ENCODE assay signal across 9 mouse cellular contexts in the genomic region with DNA sequence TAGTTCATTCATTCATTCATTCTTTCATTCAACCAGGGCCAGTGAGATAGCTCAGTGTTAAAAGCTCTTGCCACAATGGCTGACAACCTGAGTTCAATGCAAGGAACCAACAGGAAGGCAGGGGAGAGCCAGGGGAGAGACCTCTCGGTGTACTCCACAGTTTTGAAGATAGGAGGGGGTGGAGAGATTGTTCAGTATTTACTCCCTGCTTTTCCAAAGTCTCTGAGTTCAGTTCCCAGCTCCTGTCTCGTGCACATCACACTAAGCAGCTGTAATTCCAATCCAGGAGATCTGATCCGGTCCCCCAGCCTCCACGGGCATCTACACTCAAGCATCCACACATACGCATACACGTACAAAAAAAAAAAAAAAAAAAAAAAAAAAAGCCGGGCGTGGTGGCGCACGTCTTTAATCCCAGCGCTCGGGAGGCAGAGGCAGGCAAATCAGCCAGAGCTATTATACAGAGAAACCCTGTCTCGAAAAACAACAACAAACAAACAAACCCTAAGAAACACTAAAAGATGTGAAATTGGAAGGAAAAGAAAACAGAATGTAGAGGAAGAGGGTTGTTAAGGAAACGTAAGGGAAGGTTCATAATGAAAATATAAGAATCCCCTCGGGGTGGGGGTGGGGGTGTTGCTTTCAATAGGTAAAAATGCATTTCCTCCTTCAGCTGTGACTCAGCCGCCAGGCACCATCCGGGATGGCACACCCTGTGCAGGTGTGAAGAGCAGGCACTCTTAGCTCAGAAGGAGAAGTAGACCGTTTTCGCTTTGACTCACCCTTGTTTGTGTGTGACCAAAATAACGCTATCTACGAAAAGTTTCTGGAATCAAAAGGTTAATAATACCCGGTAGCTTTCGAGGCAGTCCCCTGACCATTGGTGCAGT. TPM values are rescaled to one million over a fixed set of nuclear protein-coding genes. Genes with fewer than 3 reads are reported as not detected.
DNase-seq lines count a peak whose midpoint lies in the region; ATAC-seq lines count a peak whose summit lies in the region.
"Had no signal": no experiment of that assay in that cellular context is flagged by ENCODE, and none has a peak within 500 bp of the region (broad histone marks: within the 10 kb centered on the region; RNA-seq: fewer than 3 reads in every experiment).

No protein-coding gene starts in this region.

- H3K36me3 ChIP-seq in liver, embryonic 13.5 days, result no peaks in the 10 kb centered on the region
- H3K36me3 ChIP-seq in neural tube, embryonic 12.5 days, result no peaks in the 10 kb centered on the region

- peak; percentile 16 for DNase-seq in urinary bladder, postnatal 14 days (ENCODE audit: low spot score)
- no peak for DNase-seq in urinary bladder, adult 18-20 months (ENCODE audit: low spot score in 2 of 2)
- no peak for DNase-seq in liver, embryonic 13.5 days
- DNase-seq in layer of hippocampus, adult 18-20 months (ENCODE audit: low spot score in 2 of 2), result no peak
- DNase-seq in cerebellum, postnatal 14 days, result no peak
- no peak for DNase-seq in right cerebral cortex, adult 2 months (ENCODE audit: low spot score in 2 of 2)

- 0 out of 2 replicates have a peak, but pooled peaks cover 6% of the 10 kb centered on the region for H3K4me1 ChIP-seq in liver, embryonic 13.5 days (replicated peaks)
- no peaks in the 10 kb centered on the region for H3K4me1 ChIP-seq in neural tube, embryonic 12.5 days

- WGBS in liver, embryonic 13.5 days (ENCODE audit: insufficient replicate concordance), result 24% methylated on average over 23 of the region's 23 CpGs
- whole genome bisulfite sequencing in neural tube, embryonic 12.5 days, result 71% methylated on average over 23 of the region's 23 CpGs

- peak overlapping the region; percentile 53 for H3K4me2 ChIP-seq in liver, embryonic 13.5 days
- H3K4me2 ChIP-seq in neural tube, embryonic 12.5 days (replicated peaks), result peak overlapping the region; percentile 44

- peaks cover 7% of the 10 kb centered on the region; the same call in 1 of the 2 replicates for H3K27me3 ChIP-seq in liver, embryonic 13.5 days
- H3K27me3 ChIP-seq in neural tube, embryonic 12.5 days (replicated peaks), result no peaks in the 10 kb centered on the region

- H3K4me3 ChIP-seq in liver, embryonic 13.5 days (replicated peaks), result peak overlapping the region; percentile 33
- H3K4me3 ChIP-seq in neural tube, embryonic 12.5 days, result no peak overlapping the region
- H3K4me3 ChIP-seq: erythroblast, embryonic 14.5 days had no signal

- H3K27ac ChIP-seq in liver, embryonic 13.5 days, result no peak overlapping the region
- H3K27ac ChIP-seq in neural tube, embryonic 12.5 days, result no peak overlapping the region

- no peak overlapping the region for H3K9ac ChIP-seq in liver, embryonic 13.5 days
- H3K9ac ChIP-seq in neural tube, embryonic 12.5 days, result no peak overlapping the region

- no peaks in the 10 kb centered on the region for H3K9me3 ChIP-seq in liver, embryonic 13.5 days (replicated peaks)
- H3K9me3 ChIP-seq in neural tube, embryonic 12.5 days, result no peaks in the 10 kb centered on the region

- peak; percentile 25 for ATAC-seq in granulocyte monocyte progenitor cell, adult 5-6 weeks (replicated peaks; ENCODE audit: poor library complexity, severe bottlenecking)
- no peak for ATAC-seq in liver, embryonic 13.5 days (ENCODE audit: low read depth)
- no peak for ATAC-seq in neural tube, embryonic 12.5 days (ENCODE audit: low FRiP score, low read depth)

RNA-seq across cellular contexts. Expression of a gene that starts 13.2 kb away (rescaled TPM):
- 545 and 554 TPM in 2 replicates for total RNA-seq in granulocyte monocyte progenitor cell, adult 5-6 weeks (2014; fragmentation: Nextera tagmentation)
- 769 and 935 TPM in 2 replicates for total RNA-seq in granulocyte monocyte progenitor cell, adult 5-6 weeks (2017)
- 383 and 465 TPM in 2 replicates for polyA plus RNA-seq in liver, embryonic 13.5 days (2015; fragmentation: Nextera tagmentation; extraction: Ambion mirVana)
- 680 and 689 TPM in 2 replicates for polyA plus RNA-seq in neural tube, embryonic 12.5 days (2016; fragmentation: Nextera tagmentation; extraction: Ambion mirVana)
- 100 to 1,000 TPM; 336 to 350 TPM for total RNA-seq in layer of hippocampus, adult 18-20 months (2021)
